Mouse (Mus musculus) heart, adult 2 months (tissue): Measurements from ENCODE around the gene Snx9. TPM values are rescaled to one million over a fixed set of nuclear protein-coding genes. Genes with fewer than 3 reads are reported as not detected.

Experiments
- DNase-seq, 2 experiments: peaks; one replicate each; pipeline ENCODE4 v3.0.0; 2021
- H3K27ac ChIP-seq: fragments of 200-600 bp; 2 replicates; pipeline ENCODE4 v1.8.1; 2022
- H3K27me3 ChIP-seq: fragments of 200-500 bp; 2 replicates; pipeline ENCODE4 v1.6.1; 2012; ENCODE audit warnings: mild to moderate bottlenecking, low read length, inconsistent platforms, mixed read lengths; ENCODE audit not compliant: control insufficient read depth, insufficient read depth
- H3K36me3 ChIP-seq: fragments of 200-500 bp; 2 replicates; pipeline ENCODE4 v1.6.1; 2012; ENCODE audit warnings: low read length, inconsistent platforms; ENCODE audit not compliant: control insufficient read depth, insufficient read depth
- H3K4me1 ChIP-seq: fragments of 200-500 bp; 2 replicates; pipeline ENCODE4 v1.6.1; 2011; ENCODE audit warnings: low read length; ENCODE audit not compliant: control insufficient read depth, insufficient read depth
- H3K4me3 ChIP-seq: fragments of 200-600 bp; 2 replicates; pipeline ENCODE4 v1.8.1; 2022
- H3K79me2 ChIP-seq: fragments of 200-500 bp; replicated peaks from 2 replicates; pipeline ENCODE4 v1.6.1; 2012; ENCODE audit warnings: mild to moderate bottlenecking, inconsistent platforms, low read length, moderate library complexity, mixed read lengths; ENCODE audit not compliant: control insufficient read depth, insufficient read depth
- H3K9ac ChIP-seq: fragments of 200-500 bp; 2 replicates; pipeline ENCODE4 v1.6.1; 2012; ENCODE audit warnings: low read depth, mild to moderate bottlenecking, control low read depth, inconsistent platforms, low read length, mixed read lengths
- CTCF ChIP-seq: fragments of 200-600 bp; IDR thresholded peaks from 2 replicates; pipeline ENCODE4 v1.8.1; 2022; ENCODE audit warnings: antibody characterized with exemption, mild to moderate bottlenecking, moderate library complexity
- EP300 ChIP-seq: fragments of 200-500 bp; IDR thresholded peaks from 2 replicates; pipeline ENCODE4 v1.6.1; 2011; ENCODE audit warnings: low read depth, low read length, control low read depth; ENCODE audit not compliant: insufficient read depth
- POLR2A ChIP-seq: fragments of 200-500 bp; IDR thresholded peaks from 2 replicates; pipeline ENCODE4 v1.6.1; 2011; ENCODE audit warnings: mild to moderate bottlenecking, low read depth, low read length, control low read depth; ENCODE audit not compliant: insufficient read depth
- WGBS: fragments of 180-500 bp; shearing (Covaris S2); methylation state at CpG from one replicate; pipeline ENCODE4 v1.1.7; 2018; 5-methylcytosine and 5-hydroxymethylcytosine counted together
- intact Hi-C: fragments of 180-260 bp; cut with DNase I; formaldehyde crosslinking; loops from one replicate; pipeline ENCODE4 v1.15.1; 2025
- polyA plus RNA-seq: library from polyadenylated mRNA; depleted of rRNA; stranded (reverse); fragments of >200 nt; gene quantifications from 2 replicates; pipeline ENCODE4 v1.2.3, GENCODE M21; 2012
- total RNA-seq, 2 experiments: library from RNA; stranded (reverse); gene quantifications; 2 replicates each; pipeline ENCODE4 v1.2.3; 2021

The Snx9 gene
- total and polyA plus RNA-seq, 3 experiments, result 16.7 to 31.9 (median 30.2) TPM

GRCm38 (mm10) chr17:5877611-5878157 is 36.6 kb downstream of the Snx9 start:
- intact Hi-C loops, result no loop called here
- H3K79me2 ChIP-seq, result peaks cover 7% of the 10 kb centered on the region; the same call in 1 of the 2 replicates
- no peaks in the 10 kb centered on the region for H3K27me3 ChIP-seq
- no peak for DNase-seq
- H3K9ac ChIP-seq, result no peak overlapping the region
- H3K4me3 ChIP-seq, result no peak overlapping the region
- peaks cover 2% of the 10 kb centered on the region; the same call in 1 of the 2 replicates for H3K4me1 ChIP-seq
- TF ChIP-seq EP300 (no peak), CTCF (no peak), POLR2A (no peak)
- 88% methylated on average over 10 of the region's 10 CpGs for WGBS
- H3K27ac ChIP-seq, result no peak overlapping the region
- no peaks in the 10 kb centered on the region for H3K36me3 ChIP-seq

- Histone ChIP-seq H3K27me3 (no peaks in the 10 kb centered on the region), H3K4me1 (peaks cover 2% of the 10 kb centered on the region; the same call in 1 of the 2 replicates), H3K36me3 (no peaks in the 10 kb centered on the region), H3K9ac (no peak overlapping the region), H3K4me3 (no peak overlapping the region), H3K79me2 (peaks cover 6% of the 10 kb centered on the region; the same call in 1 of the 2 replicates), H3K27ac (no peak overlapping the region)
- intact Hi-C loops, result no loop called here
- 73% methylated on average over 4 of the region's 4 CpGs for WGBS
- no peak for TF ChIP-seq EP300
- TF ChIP-seq POLR2A, result no peak
- TF ChIP-seq CTCF, result no peak
- DNase-seq, result no peak
Observed at GRCm38 (mm10) chr17:5878878-5879277, 37.7 kb downstream of the Snx9 start.

- intact Hi-C loops, result loop anchor here (1.0 kb wide), 1 partner anchor 11 kb away; no protein-coding TSS in a partner anchor
Observed at GRCm38 (mm10) chr17:5885474-5885873, 44.3 kb downstream of the Snx9 start.

GRCm38 (mm10) chr17:5886181-5886810 is 45.2 kb downstream of the Snx9 start:
- H3K4me3 ChIP-seq, result no peak overlapping the region
- no peaks in the 10 kb centered on the region for H3K36me3 ChIP-seq
- peaks cover 17% of the 10 kb centered on the region for H3K4me1 ChIP-seq
- no peaks in the 10 kb centered on the region; the same call in 1 of the 2 replicates for H3K79me2 ChIP-seq
- H3K27me3 ChIP-seq, result no peaks in the 10 kb centered on the region
- no peak overlapping the region; the same call in 1 of the 2 replicates for H3K27ac ChIP-seq
- 64% methylated on average over 6 of the region's 6 CpGs for WGBS
- peak overlapping the region; percentile 50 for H3K9ac ChIP-seq
- intact Hi-C loops, result loop anchor here (1.0 kb wide), 1 partner anchor 90 kb away; no protein-coding TSS in a partner anchor
- TF ChIP-seq EP300, result no peak
- TF ChIP-seq CTCF, result no peak
- no peak for TF ChIP-seq POLR2A
- DNase-seq, result no peak

More at GRCm38 (mm10) chr17:5885474-5885873, 44.3 kb downstream of the Snx9 start:
- Histone ChIP-seq H3K27me3 (no peaks in the 10 kb centered on the region), H3K27ac (peak overlapping the region; percentile 55), H3K79me2 (no peaks in the 10 kb centered on the region; the same call in 1 of the 2 replicates), H3K9ac (no peak overlapping the region; the same call in 1 of the 2 replicates), H3K4me1 (peaks cover 17% of the 10 kb centered on the region), H3K36me3 (no peaks in the 10 kb centered on the region), H3K4me3 (no peak overlapping the region)
- peak; percentile 82 to 84 for DNase-seq
- WGBS, result 4% methylated on average over 8 of the region's 8 CpGs
- no peak for TF ChIP-seq POLR2A
- peak; percentile 23; the same call in 1 of the 2 replicates for TF ChIP-seq CTCF
- TF ChIP-seq EP300, result 0 out of 2 replicates have a peak, but pooled peaks have one; percentile 27

- H3K4me1 ChIP-seq, result peaks cover 17% of the 10 kb centered on the region
- intact Hi-C loops, result loop anchor here (1.0 kb wide), 1 partner anchor 91 kb away; no protein-coding TSS in a partner anchor
- no peak overlapping the region for H3K4me3 ChIP-seq
- no peak for DNase-seq
- 48% methylated on average over 20 of the region's 20 CpGs for WGBS
- H3K79me2 ChIP-seq, result no peaks in the 10 kb centered on the region; the same call in 1 of the 2 replicates
- H3K27ac ChIP-seq, result no peak overlapping the region; the same call in 1 of the 2 replicates
- TF ChIP-seq POLR2A, result no peak
- TF ChIP-seq CTCF, result peak; percentile 67
- no peak for TF ChIP-seq EP300
- H3K9ac ChIP-seq, result no peak overlapping the region
- no peaks in the 10 kb centered on the region for H3K36me3 ChIP-seq
- H3K27me3 ChIP-seq, result no peaks in the 10 kb centered on the region
Observed at GRCm38 (mm10) chr17:5886943-5887800, 46.0 kb downstream of the Snx9 start.
